Mouse (Mus musculus) liver, embryonic 18 days (tissue): Measurements from ENCODE around the gene Atp8a1. TPM values are rescaled to one million over a fixed set of nuclear protein-coding genes. Genes with fewer than 3 reads are reported as not detected.

Experiments
- polyA plus RNA-seq: library from polyadenylated mRNA; depleted of rRNA; stranded (reverse); fragments of >200 nt; gene quantifications from 2 replicates; pipeline ENCODE4 v1.2.3, GENCODE M21; 2012; rRNA removed

The Atp8a1 gene
- polyA plus RNA-seq: 11.4 and 13.1 TPM in 2 replicates

GRCm38 (mm10) chr5:67847253-67848165 is at the start of gene Atp8a1:
Atp8a1 (minus strand) TSS chr5:67847434.

DNA sequence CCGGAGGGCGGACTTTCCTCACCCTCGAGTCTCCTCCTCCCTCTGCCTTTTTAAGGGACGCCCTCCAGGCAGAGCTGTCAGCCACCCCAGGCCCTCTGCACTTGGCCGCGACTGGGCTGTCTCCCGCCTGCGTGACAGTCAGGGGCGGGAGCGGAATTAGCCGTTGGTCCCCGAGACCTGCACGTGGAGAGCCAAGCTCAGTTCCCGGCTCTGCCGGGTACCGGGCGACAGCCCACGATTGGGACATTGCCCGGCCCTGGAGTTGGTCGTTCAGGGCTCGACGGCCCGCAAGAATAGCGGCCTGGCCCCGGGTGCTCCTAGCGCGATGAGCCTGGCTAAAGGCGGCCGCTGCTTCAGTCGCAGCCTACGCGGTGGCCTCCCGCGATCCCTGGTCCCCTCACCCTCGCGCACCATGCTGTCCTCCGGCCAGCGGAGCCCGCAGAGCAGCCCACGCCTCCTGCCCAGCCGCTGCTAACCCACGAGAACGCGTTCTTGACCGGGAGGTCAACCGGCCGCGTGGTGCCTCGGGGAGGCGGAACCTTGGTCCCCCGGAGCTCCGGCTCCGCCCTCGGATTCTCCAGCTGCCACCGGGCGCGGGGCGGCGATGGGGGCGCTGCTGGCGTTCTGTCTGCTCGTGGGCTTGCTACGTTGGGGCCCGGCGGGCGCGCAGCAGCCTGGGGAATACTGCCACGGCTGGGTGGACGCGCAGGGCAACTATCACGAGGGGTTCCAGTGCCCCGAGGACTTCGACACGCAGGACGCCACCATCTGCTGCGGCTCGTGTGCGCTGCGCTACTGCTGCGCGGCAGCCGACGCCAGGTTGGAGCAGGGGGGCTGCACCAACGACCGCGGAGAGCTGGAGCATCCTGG is 239.2 kb downstream of the Atp8a1 start, which contains the start of gene Shisa3:
TSS of gene Shisa3 (plus strand) at position 79 of the 870 bp plus-strand sequence.

Other genes with a start within 250 kb of the Atp8a1 start
- 0.30 and 0.34 TPM in 2 replicates for gene Shisa3, start 239.6 kb downstream of the Atp8a1 start, polyA plus RNA-seq
- gene Gm5108, start 94.2 kb upstream of the Atp8a1 start, polyA plus RNA-seq: not detected in 2 replicates
- not detected in 2 replicates for gene Gm21905, start 99.0 kb upstream of the Atp8a1 start, polyA plus RNA-seq
- gene Grxcr1, start 184.4 kb upstream of the Atp8a1 start, polyA plus RNA-seq: not detected in 2 replicates